Mouse (Mus musculus): Measurements from ENCODE around the gene Hist2h3c1. TPM values are rescaled to one million over a fixed set of nuclear protein-coding genes. Genes with fewer than 3 reads are reported as not detected.
A peak's percentile ranks its signal among the peaks of the same experiment; 100 is the strongest.

Gene Hist2h3c1
- polyA plus RNA-seq, 1 experiment from 2014 or later, result not detected

- H3K4me1 ChIP-seq, result peaks cover 47% of the 10 kb centered on the region
- WGBS, result 73% methylated on average over 3 of the region's 3 CpGs
- H3K36me3 ChIP-seq (replicated peaks), result no peaks in the 10 kb centered on the region
- H3K27me3 ChIP-seq (ENCODE audit: poor library complexity, severe bottlenecking), result no peaks in the 10 kb centered on the region
- DNase-seq (ENCODE audit: extremely low spot score, low spot score), result no peak
- H3K9me3 ChIP-seq, result no peaks in the 10 kb centered on the region
- peak overlapping the region; percentile 71 for H3K27ac ChIP-seq
- no peak overlapping the region for H3K4me3 ChIP-seq
Observed at GRCm38 (mm10) chr3:96250890-96251289, 4.4 kb downstream of the Hist2h3c1 start.

DNA sequence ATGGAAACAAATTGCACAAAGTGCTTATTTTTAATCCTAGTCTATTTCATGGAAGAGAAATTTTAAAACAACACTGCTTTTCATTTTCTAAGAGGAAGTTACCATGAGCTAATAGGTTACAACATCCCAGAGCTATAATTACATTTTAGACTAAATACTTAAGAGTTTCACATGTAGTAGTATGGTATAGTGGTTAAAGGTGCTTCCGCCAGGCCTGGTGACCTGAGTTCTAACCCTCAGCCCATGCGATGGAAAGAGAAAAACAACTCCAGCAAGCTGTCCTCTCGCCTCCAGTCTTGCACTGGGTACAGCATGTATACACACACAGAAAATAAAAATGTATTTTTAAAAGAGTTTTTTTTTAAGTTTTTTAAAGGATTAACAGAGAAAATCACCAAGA lies 5.3 kb downstream of the Hist2h3c1 start:
- Histone ChIP-seq H3K27me3 (ENCODE audit: poor library complexity, severe bottlenecking) (no peaks in the 10 kb centered on the region), H3K4me1 (peaks cover 47% of the 10 kb centered on the region), H3K9me3 (no peaks in the 10 kb centered on the region), H3K27ac (no peak overlapping the region), H3K4me3 (no peak overlapping the region), H3K36me3 (replicated peaks) (no peaks in the 10 kb centered on the region)
- WGBS, result 91% methylated on average over 3 of the region's 3 CpGs
- DNase-seq (ENCODE audit: extremely low spot score, low spot score), result no peak

GRCm38 (mm10) chr3:96254683-96255355 lies 8.3 kb downstream of the Hist2h3c1 start:
- Histone ChIP-seq H3K27ac (peak overlapping the region; percentile 54), H3K4me3 (no peak overlapping the region), H3K4me1 (peaks cover 22% of the 10 kb centered on the region), H3K9me3 (no peaks in the 10 kb centered on the region), H3K36me3 (replicated peaks) (no peaks in the 10 kb centered on the region), H3K27me3 (ENCODE audit: poor library complexity, severe bottlenecking) (no peaks in the 10 kb centered on the region)
- no peak for DNase-seq (ENCODE audit: extremely low spot score, low spot score)
- 54% methylated on average over 10 of the region's 10 CpGs for WGBS

DNA sequence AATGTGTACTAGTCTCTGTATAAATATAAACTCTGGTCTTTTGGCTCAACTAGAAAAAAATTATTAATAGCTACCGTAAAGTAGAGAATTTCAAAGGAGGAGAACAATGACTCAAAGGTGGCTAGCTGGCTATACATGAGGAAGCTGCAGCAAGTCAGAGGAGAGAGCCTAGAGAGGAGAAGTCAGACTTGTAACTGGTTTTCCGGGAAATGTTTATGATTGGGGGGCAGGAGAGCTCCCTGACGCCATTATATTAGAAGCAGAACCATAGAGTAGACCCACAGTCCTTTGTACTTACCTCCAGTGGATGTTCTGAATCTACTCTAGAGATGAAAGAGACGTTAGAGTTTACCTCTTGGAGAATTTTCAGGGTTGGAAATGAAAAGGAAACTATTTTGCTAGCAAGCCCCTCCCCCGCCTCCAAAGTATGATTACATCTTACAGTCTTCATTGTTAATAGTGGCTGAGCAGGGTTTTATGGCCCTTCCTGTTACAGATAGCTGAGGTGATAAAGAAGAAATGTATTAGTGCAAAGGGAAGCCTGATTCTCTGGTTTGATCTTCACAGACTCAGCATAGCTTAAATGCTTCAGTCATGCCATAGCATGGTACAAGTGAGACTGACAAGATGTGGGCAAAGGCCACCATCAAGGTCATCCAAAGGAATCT lies 9.6 kb downstream of the Hist2h3c1 start:
- Histone ChIP-seq H3K27me3 (ENCODE audit: poor library complexity, severe bottlenecking) (no peaks in the 10 kb centered on the region), H3K36me3 (replicated peaks) (no peaks in the 10 kb centered on the region), H3K9me3 (no peaks in the 10 kb centered on the region), H3K4me3 (no peak overlapping the region), H3K4me1 (peaks cover 11% of the 10 kb centered on the region), H3K27ac (peak overlapping the region; percentile 3; the same call in 1 of the 2 replicates)
- 84% methylated on average over 5 of the region's 5 CpGs for WGBS
- no peak for DNase-seq (ENCODE audit: extremely low spot score, low spot score)

DNA sequence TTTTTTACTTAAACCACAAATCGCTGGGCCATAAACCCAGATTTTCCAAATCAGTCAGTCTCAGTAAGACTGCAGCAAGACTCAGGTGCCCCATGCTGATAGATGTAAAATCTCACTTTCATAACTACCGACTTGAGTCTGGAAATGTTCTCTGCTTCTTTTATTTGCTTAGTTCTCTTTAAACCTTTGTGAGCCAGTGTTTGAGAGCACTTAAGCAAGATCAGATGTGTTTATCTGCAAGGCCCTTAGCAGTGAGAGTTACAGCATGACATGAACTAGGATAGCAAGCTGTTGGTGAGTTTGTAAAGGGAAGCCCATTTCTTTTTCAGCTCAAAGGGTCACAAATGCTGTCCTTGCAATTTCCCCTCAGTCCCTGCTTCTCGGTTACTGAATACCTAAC lies 10.7 kb downstream of the Hist2h3c1 start:
- Histone ChIP-seq H3K27me3 (ENCODE audit: poor library complexity, severe bottlenecking) (no peaks in the 10 kb centered on the region), H3K4me3 (no peak overlapping the region), H3K9me3 (no peaks in the 10 kb centered on the region), H3K27ac (no peak overlapping the region), H3K36me3 (replicated peaks) (no peaks in the 10 kb centered on the region), H3K4me1 (peaks cover 22% of the 10 kb centered on the region)
- WGBS, result 81% methylated on average over 3 of the region's 3 CpGs
- DNase-seq (ENCODE audit: extremely low spot score, low spot score), result no peak

- peak overlapping the region; percentile 35; the same call in 1 of the 2 replicates for H3K27ac ChIP-seq
- 89% methylated on average over 5 of the region's 5 CpGs for WGBS
- H3K27me3 ChIP-seq (ENCODE audit: poor library complexity, severe bottlenecking), result no peaks in the 10 kb centered on the region
Observed at GRCm38 (mm10) chr3:96260220-96260619, 13.7 kb downstream of the Hist2h3c1 start.

DNA sequence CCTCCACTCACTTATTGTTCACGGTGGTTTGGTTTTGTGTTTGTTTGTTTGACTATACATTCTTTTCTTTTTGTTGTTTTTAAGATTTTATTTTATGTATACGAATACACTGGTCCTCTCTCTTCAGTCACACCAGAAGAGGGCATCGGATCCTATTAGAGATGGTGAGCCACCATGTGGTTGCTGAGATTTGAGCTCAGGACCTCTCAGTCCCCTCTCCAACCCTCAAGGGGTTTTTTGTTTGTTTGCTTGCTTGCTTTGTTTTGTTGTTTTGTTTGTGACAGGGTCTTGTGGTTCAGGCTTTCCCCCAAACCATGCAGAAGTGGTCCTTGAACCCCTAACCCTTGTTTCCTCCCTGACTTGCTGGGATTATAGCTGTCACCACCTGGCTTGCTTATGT lies 15.1 kb downstream of the Hist2h3c1 start:
- Histone ChIP-seq H3K27me3 (ENCODE audit: poor library complexity, severe bottlenecking) (no peaks in the 10 kb centered on the region), H3K4me1 (peaks cover 39% of the 10 kb centered on the region), H3K4me3 (peak overlapping the region; percentile 63), H3K36me3 (replicated peaks) (no peaks in the 10 kb centered on the region), H3K27ac (peak overlapping the region; percentile 93), H3K9me3 (no peaks in the 10 kb centered on the region)
- DNase-seq (ENCODE audit: extremely low spot score, low spot score), result no peak
- WGBS, result 65% methylated on average over 3 of the region's 3 CpGs

More at GRCm38 (mm10) chr3:96260220-96260619, 13.7 kb downstream of the Hist2h3c1 start:
- Histone ChIP-seq H3K36me3 (replicated peaks) (no peaks in the 10 kb centered on the region), H3K4me3 (no peak overlapping the region), H3K4me1 (peaks cover 41% of the 10 kb centered on the region), H3K9me3 (no peaks in the 10 kb centered on the region)
- DNase-seq (ENCODE audit: extremely low spot score, low spot score), result no peak

DNA sequence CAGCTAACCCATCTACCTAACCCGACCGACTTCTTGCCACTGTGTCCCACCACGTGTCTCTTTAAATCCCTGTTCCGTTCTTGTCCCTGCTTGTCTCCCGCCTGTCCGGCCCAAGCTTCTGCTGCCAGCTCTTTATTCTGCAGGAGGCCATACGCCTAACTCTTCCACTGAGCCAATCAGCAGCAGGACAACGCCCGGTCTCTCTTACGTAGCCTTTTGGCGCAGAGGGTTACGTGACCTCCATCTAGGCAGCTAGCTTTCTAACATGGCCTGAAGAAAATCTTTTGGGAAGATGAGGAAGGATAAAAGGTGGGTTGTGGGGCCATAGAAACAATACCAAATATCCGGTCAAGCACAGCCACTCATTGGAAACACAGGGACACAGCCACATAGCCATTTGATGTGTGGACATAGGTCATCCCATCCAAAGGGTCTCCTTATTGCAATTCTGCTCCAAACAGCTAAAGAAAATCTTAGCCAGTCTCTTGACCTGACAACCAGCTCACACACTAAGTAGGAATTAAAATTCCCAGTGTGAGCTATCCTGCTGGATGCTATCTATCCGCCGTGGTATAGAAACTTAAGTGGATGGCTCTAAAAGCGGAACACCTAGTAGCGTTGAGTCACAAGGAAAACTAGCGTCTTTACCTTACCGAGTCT lies 15.9 kb downstream of the Hist2h3c1 start:
- peak overlapping the region; percentile 93 for H3K27ac ChIP-seq
- H3K27me3 ChIP-seq (ENCODE audit: poor library complexity, severe bottlenecking), result no peaks in the 10 kb centered on the region
- peak overlapping the region; percentile 63 for H3K4me3 ChIP-seq
- peak; percentile 86 for DNase-seq (ENCODE audit: extremely low spot score, low spot score)
- no peaks in the 10 kb centered on the region for H3K36me3 ChIP-seq (replicated peaks)
- under 1% methylated on average over 19 of the region's 19 CpGs for WGBS
- no peaks in the 10 kb centered on the region for H3K9me3 ChIP-seq
- H3K4me1 ChIP-seq, result peaks cover 47% of the 10 kb centered on the region

DNA sequence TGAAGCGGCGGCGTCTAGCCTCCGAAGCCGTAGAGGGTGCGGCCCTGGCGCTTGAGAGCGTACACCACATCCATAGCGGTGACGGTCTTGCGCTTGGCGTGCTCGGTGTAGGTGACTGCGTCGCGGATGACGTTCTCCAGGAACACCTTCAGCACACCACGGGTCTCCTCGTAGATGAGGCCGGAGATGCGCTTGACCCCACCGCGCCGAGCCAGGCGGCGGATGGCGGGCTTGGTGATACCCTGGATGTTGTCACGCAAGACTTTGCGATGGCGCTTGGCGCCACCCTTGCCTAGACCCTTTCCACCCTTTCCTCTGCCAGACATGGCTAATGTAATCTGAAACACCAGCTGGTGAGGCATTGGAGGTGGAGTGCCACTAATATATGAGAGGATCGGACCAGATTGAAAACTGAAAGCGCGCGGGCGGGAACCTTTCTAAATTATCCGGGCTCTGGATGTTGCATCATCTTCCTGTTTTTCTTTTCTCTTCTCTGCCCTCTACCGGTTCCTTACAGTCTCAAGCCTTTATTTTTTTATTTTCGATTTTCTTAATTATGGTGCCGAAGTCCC lies 16.6 kb downstream of the Hist2h3c1 start, which contains the start of gene Hist2h4:
Hist2h4 (minus strand) TSS at position 333 of the 572 bp plus-strand sequence.
- under 1% methylated on average over 40 of the region's 40 CpGs for WGBS
- no peaks in the 10 kb centered on the region for H3K36me3 ChIP-seq (replicated peaks)
- peak within 1 kb of the TSS; percentile 63 for H3K4me3 ChIP-seq
- H3K27ac ChIP-seq, result peak within 1 kb of the TSS; percentile 93
- H3K4me1 ChIP-seq, result peaks cover 54% of the 10 kb centered on the region
- H3K9me3 ChIP-seq, result no peaks in the 10 kb centered on the region
- no peaks in the 10 kb centered on the region for H3K27me3 ChIP-seq (ENCODE audit: poor library complexity, severe bottlenecking)
- DNase-seq (ENCODE audit: extremely low spot score, low spot score), result peak; percentile 95

GRCm38 (mm10) chr3:96263558-96264403 lies 17.3 kb downstream of the Hist2h3c1 start:
- Histone ChIP-seq H3K36me3 (replicated peaks) (no peaks in the 10 kb centered on the region), H3K27me3 (ENCODE audit: poor library complexity, severe bottlenecking) (no peaks in the 10 kb centered on the region), H3K4me1 (peaks cover 57% of the 10 kb centered on the region), H3K27ac (peak overlapping the region; percentile 93), H3K9me3 (no peaks in the 10 kb centered on the region), H3K4me3 (peak overlapping the region; percentile 63)
- WGBS, result 12% methylated on average over 27 of the region's 27 CpGs
- peak; percentile 64 for DNase-seq (ENCODE audit: extremely low spot score, low spot score)

GRCm38 (mm10) chr3:96264404-96264949 lies 18.0 kb downstream of the Hist2h3c1 start:
- no peaks in the 10 kb centered on the region for H3K36me3 ChIP-seq (replicated peaks)
- no peaks in the 10 kb centered on the region for H3K27me3 ChIP-seq (ENCODE audit: poor library complexity, severe bottlenecking)
- H3K4me3 ChIP-seq, result peak overlapping the region; percentile 63
- no peak for DNase-seq (ENCODE audit: extremely low spot score, low spot score)
- H3K9me3 ChIP-seq, result no peaks in the 10 kb centered on the region
- WGBS, result 82% methylated on average over 7 of the region's 7 CpGs
- H3K4me1 ChIP-seq, result peaks cover 57% of the 10 kb centered on the region
- peak overlapping the region; percentile 93 for H3K27ac ChIP-seq
